Mouse (Mus musculus) embryonic fibroblast, embryonic 13.5 days (primary cell): ENCODE measurements around the gene Ror2.

Experiments
- CTCF ChIP-seq: IDR thresholded peaks from 2 replicates; pipeline ENCODE4 v1.5.1; 2011; ENCODE audit warnings: mild to moderate bottlenecking, control low read depth, low read length, moderate library complexity, borderline replicate concordance; ENCODE audit not compliant: insufficient read depth
- POLR2A ChIP-seq: IDR thresholded peaks from 2 replicates; pipeline ENCODE4 v1.6.1; 2011; ENCODE audit warnings: low read depth, mild to moderate bottlenecking, control low read depth, low read length, moderate library complexity

DNA sequence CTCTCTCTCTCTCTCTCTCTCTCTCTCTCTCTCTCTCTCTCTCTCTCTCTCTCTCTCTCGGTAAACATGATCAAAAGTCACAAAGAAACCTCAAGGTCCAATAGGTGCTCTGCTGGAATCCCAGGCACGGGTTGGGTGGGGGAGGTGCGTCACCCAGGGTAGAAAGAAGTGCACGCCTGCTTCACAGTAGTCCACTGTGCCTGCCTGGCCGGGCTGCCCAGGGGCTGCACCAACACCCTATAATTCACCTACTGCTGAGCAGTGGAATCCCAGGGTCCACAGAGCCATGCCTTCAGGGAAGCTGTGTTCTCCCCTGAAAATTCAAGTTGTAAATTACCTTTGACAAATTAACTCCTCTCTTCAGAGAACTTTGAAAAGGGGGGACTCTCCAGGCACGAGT, 58.9 kb downstream of the Ror2 start:
- TF ChIP-seq CTCF, result no peak
- TF ChIP-seq POLR2A, result no peak
